Mouse (Mus musculus) heart, adult 2 months (tissue): ENCODE measurements around the gene Agl.

ENCODE experiments used
- CTCF ChIP-seq: fragments of 200-600 bp; IDR thresholded peaks from 2 replicates; pipeline ENCODE4 v1.8.1; 2022; ENCODE audit warnings: antibody characterized with exemption, mild to moderate bottlenecking, moderate library complexity
- EP300 ChIP-seq: fragments of 200-500 bp; IDR thresholded peaks from 2 replicates; pipeline ENCODE4 v1.6.1; 2011; ENCODE audit warnings: low read depth, low read length, control low read depth; ENCODE audit not compliant: insufficient read depth
- POLR2A ChIP-seq: fragments of 200-500 bp; IDR thresholded peaks from 2 replicates; pipeline ENCODE4 v1.6.1; 2011; ENCODE audit warnings: mild to moderate bottlenecking, low read depth, low read length, control low read depth; ENCODE audit not compliant: insufficient read depth

GRCm38 (mm10) chr3:116751191-116751860 lies 56.6 kb downstream of the Agl start:
- TF ChIP-seq CTCF, result peak; percentile 86
- TF ChIP-seq POLR2A, result no peak
- TF ChIP-seq EP300, result no peak
